Mouse (Mus musculus) limb, embryonic 10.5 days (tissue): Measurements from ENCODE around the gene Stat5b. TPM values are rescaled to one million over a fixed set of nuclear protein-coding genes. Genes with fewer than 3 reads are reported as not detected.
"Not testable (repeated sequence)": the region's sequence is repeated elsewhere in the genome, so short reads cannot be mapped to it uniquely, and the experiment has no call there.

Experiments used
- DNase-seq: peaks from one replicate; pipeline ENCODE4 v3.0.0-alpha.2; 2017; ENCODE audit warnings: low spot score
- H3K27ac ChIP-seq: fragments of 300-500 bp; sonication (generic); 2 replicates; pipeline ENCODE4 v1.5.1; 2016; ENCODE audit warnings: mild to moderate bottlenecking
- H3K27me3 ChIP-seq: fragments of 300-500 bp; sonication (generic); 2 replicates; pipeline ENCODE4 v1.6.1; 2016; ENCODE audit warnings: low read depth, mild to moderate bottlenecking; ENCODE audit not compliant: poor library complexity, severe bottlenecking
- H3K36me3 ChIP-seq: fragments of 300-500 bp; sonication (generic); 2 replicates; pipeline ENCODE4 v1.6.1; 2016; ENCODE audit warnings: mild to moderate bottlenecking, moderate library complexity
- H3K4me1 ChIP-seq: fragments of 300-500 bp; sonication (generic); 2 replicates; pipeline ENCODE4 v1.6.1; 2016
- H3K4me3 ChIP-seq: fragments of 300-500 bp; sonication (generic); 2 replicates; pipeline ENCODE4 v1.5.1; 2016; ENCODE audit warnings: mild to moderate bottlenecking, moderate library complexity
- H3K9me3 ChIP-seq: fragments of 300-500 bp; sonication (generic); replicated peaks from 2 replicates; pipeline ENCODE4 v1.6.1; 2016; ENCODE audit warnings: mild to moderate bottlenecking
- WGBS: fragments of 180-500 bp; shearing (Covaris S2); methylation state at CpG from one replicate; pipeline ENCODE4 v1.1.7; 2016; 5-methylcytosine and 5-hydroxymethylcytosine counted together
- polyA plus RNA-seq: library from polyadenylated mRNA; unstranded; fragments of >200 nt; fragmentation: Nextera tagmentation; extraction: Ambion mirVana; gene quantifications from 2 replicates; pipeline ENCODE4 v1.2.1, GENCODE M21; 2016

The Stat5b gene
- polyA plus RNA-seq, 1 experiment from 2014 or later: 15.6 TPM

DNA sequence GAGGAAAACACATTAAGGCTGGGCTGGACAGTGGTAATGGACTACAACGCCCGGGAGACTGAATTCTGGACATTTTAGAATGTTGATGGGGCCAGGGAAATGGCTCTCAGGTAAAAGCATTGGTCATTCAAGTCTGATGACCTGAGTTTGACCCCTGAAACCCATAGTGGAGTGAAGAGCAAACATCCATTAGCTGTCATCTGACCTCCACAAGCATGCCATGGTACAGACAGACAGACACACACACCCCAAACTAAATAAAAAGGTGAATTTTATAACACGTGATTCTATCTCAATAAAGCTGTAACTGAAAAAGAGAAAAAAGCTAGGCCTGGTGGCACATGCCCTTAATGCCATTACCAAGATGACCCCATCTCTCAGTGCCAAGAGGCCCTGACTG lies 34.2 kb downstream of the Stat5b start:
- H3K4me1 ChIP-seq: peaks cover 51% of the 10 kb centered on the region
- 72% methylated on average over 3 of the region's 3 CpGs for WGBS
- no peak overlapping the region for H3K4me3 ChIP-seq
- H3K27me3 ChIP-seq: no peaks in the 10 kb centered on the region
- H3K27ac ChIP-seq: no peak overlapping the region
- no peaks in the 10 kb centered on the region for H3K9me3 ChIP-seq
- H3K36me3 ChIP-seq: 0 out of 2 replicates have a peak, but pooled peaks cover 4% of the 10 kb centered on the region
- DNase-seq: no peak

DNA sequence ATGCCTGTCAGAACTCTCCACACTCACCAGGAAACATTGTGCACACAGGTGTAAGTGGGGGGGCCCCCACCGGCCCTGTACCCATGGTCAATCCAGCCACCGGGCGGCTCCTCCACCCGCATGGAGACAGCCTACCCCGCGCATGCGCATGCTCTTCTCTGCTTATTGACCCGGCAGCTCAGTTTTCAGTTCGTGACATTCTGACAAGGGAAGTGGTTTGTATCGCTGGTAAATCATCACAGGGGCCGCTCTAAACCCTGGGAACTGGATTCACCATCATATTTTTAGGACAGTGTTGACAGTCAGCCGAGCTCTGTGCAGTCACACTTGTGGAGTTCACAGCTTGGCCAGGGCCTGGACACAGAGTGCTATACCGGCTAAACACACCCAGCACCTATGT lies 36.0 kb downstream of the Stat5b start:
- H3K36me3 ChIP-seq: 0 out of 2 replicates have a peak, but pooled peaks cover 4% of the 10 kb centered on the region
- no peaks in the 10 kb centered on the region for H3K9me3 ChIP-seq
- DNase-seq: peak; percentile 49
- H3K27me3 ChIP-seq: no peaks in the 10 kb centered on the region
- H3K4me3 ChIP-seq: no peak overlapping the region
- H3K27ac ChIP-seq: peak overlapping the region; percentile 46; the same call in 1 of the 2 replicates
- peaks cover 35% of the 10 kb centered on the region for H3K4me1 ChIP-seq
- 76% methylated on average over 13 of the region's 13 CpGs for WGBS

DNA sequence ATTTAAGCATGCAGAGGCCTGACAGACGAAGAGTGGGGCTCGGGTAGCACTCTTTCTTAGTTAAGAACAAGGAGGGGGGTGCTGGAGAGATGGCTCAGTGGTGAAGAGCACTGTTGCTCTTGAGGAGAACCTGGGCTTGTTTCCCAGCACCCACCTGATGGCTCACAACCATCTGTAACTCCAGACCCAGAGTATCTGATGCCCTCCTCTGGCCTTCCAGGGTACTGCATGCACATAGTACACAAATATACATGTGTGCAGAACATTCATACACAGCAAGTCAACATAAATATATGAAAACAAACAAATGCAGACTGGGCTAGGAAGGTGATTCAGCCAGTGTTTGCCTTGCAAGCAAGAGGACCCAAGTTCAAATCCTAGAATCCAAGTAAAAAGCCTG lies 39.4 kb downstream of the Stat5b start:
- peak overlapping the region; percentile 61; the same call in 1 of the 2 replicates for H3K27ac ChIP-seq
- no peaks in the 10 kb centered on the region for H3K9me3 ChIP-seq
- H3K4me3 ChIP-seq: no peak overlapping the region
- WGBS: 95% methylated on average over 2 of the region's 2 CpGs
- H3K4me1 ChIP-seq: peaks cover 16% of the 10 kb centered on the region; the same call in 1 of the 2 replicates
- no peaks in the 10 kb centered on the region for H3K27me3 ChIP-seq
- 0 out of 2 replicates have a peak, but pooled peaks cover 4% of the 10 kb centered on the region for H3K36me3 ChIP-seq
- no peak for DNase-seq

DNA sequence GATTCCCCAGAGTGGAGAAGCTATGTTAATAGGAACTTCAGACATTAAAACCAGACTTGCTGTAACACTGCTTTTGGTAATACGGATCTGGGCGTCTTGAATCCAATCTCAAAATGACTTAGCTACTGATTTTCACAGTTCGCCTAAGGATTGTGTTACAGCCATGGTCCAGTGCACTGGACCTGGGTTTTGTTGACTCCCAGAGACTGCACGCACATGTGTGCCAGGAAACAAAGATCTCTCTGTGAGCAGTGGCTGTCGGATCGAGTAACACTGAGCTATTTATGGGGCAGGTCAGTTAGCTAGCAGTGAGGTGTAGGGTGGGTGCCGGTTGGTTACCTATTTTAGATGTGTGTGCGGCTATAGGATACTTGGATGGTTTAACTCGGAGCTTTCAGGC lies 40.0 kb downstream of the Stat5b start:
- Histone ChIP-seq H3K9me3 (no peaks in the 10 kb centered on the region), H3K4me3 (no peak overlapping the region), H3K36me3 (peaks cover 6% of the 10 kb centered on the region; the same call in 1 of the 2 replicates), H3K27ac (peak overlapping the region; percentile 62; the same call in 1 of the 2 replicates), H3K4me1 (peaks cover 16% of the 10 kb centered on the region), H3K27me3 (no peaks in the 10 kb centered on the region)
- DNase-seq: no peak
- 82% methylated on average over 9 of the region's 9 CpGs for WGBS

DNA sequence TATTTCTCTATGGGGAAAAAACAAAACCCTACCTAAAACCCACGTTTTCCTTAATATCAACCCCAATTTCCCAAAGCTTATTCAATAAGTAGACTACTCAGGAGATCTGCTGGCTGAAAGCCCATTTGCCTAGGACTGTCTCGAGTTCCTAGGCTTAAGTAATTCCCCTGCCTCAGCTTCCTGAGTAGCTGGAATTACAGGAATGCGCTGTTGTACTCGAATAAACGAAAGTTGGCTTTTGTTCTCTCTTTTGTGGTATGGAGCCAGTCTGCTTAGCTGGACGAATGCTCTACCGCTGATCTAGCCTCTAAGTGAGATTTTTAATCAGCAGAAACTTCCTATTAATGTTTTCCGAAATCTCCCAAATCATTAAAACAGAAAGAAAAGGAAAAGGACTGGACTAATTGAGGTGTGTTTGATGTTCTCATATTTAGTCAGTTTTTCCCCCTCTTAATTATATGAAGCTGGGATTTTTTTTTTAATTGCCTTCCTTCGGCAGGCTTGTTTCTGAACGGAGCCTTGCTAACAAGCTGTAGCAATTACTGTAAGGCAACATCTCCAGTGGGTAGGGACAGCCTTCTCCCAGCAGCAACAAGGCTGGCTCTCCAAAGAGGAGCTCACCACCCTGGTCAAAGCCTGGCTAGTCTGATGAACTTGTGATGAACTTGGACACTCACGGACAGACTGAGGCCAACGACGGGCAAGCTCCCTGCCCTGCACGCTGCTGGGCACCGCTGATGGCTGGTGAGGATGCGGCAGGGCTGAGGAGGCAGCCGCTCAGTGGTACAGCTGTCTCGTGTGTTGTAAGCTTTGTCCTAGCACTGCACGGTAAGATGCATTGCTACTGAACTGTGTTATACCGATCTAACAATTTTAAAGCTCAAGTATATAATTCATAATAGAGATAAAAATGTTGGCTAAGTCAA lies 43.9 kb downstream of the Stat5b start:
- no peaks in the 10 kb centered on the region for H3K27me3 ChIP-seq
- H3K4me3 ChIP-seq: no peak overlapping the region
- DNase-seq: no peak
- H3K36me3 ChIP-seq: peaks cover 34% of the 10 kb centered on the region
- H3K9me3 ChIP-seq: no peaks in the 10 kb centered on the region
- WGBS: 83% methylated on average over 20 of the region's 20 CpGs
- H3K27ac ChIP-seq: no peak overlapping the region
- H3K4me1 ChIP-seq: peaks cover 6% of the 10 kb centered on the region

DNA sequence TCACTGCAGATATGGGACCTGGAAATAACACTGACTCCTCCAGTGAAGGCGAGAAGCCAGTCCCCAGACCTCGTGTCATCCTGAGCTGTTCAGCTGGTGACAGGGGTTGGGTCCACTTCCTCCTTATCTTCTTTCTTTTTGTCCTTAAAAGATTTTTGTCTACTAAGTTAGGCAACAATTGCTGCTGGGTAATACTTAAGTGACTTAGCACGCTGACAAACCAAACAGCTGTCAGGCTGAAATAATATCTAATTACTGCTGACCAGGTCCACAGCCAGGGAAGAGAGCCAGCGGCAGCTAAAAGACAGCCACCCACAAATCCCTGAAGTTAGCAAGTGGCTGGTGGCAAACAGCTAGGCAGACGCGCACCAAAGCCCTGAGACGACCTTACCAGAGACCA lies 45.0 kb downstream of the Stat5b start:
- no peak for DNase-seq
- Histone ChIP-seq H3K9me3 (no peaks in the 10 kb centered on the region), H3K4me3 (no peak overlapping the region), H3K36me3 (peaks cover 44% of the 10 kb centered on the region), H3K27ac (no peak overlapping the region), H3K4me1 (peaks cover 6% of the 10 kb centered on the region), H3K27me3 (no peaks in the 10 kb centered on the region)
- WGBS: 78% methylated on average over 7 of the region's 7 CpGs

DNA sequence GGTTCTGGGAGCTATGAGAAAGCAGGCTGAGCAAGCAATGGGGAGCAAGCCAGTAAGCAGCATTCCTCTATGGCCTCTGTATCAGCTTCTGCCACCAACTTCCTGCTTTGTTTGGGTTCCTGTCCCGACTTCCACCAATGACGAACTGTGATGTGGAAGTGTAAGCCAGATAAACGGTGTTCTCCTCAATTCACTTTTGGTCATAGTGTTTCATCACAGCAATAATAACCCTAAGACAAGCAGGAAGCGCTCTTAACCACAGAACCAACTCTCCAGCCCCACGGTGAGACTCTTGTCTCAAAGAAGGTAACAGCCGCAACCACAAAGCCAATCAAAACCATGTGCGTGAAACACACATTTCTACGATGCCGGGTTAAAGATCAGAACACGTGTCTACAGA lies 46.1 kb downstream of the Stat5b start:
- Histone ChIP-seq H3K27me3 (no peaks in the 10 kb centered on the region), H3K9me3 (no peaks in the 10 kb centered on the region), H3K27ac (no peak overlapping the region), H3K4me3 (no peak overlapping the region), H3K36me3 (peaks cover 46% of the 10 kb centered on the region), H3K4me1 (peaks cover 13% of the 10 kb centered on the region)
- WGBS: 95% methylated on average over 10 of the region's 10 CpGs
- no peak for DNase-seq

DNA sequence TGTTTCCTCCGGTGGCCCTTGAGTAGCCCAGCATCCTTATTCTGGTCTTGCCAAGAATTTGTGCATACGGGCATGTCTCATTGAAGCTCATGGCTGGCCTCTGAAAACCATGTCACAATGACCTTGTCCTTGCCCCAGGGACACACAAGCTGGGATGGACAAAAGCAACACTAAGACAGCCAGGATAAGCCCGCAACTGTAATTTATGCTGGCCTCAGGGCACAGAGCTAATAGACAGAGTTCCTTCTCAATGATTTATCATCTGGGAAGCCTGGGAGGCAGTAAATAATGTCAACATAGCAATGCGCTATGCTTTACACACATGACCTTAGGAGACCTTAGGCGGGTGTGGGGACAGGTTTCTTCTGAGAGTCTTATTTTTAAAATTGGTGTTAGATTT lies 51.1 kb downstream of the Stat5b start:
- no peak overlapping the region for H3K4me3 ChIP-seq
- peaks cover 55% of the 10 kb centered on the region for H3K36me3 ChIP-seq
- WGBS: 63% methylated on average over 5 of the region's 5 CpGs
- peaks cover 8% of the 10 kb centered on the region for H3K4me1 ChIP-seq
- no peak for DNase-seq
- no peaks in the 10 kb centered on the region for H3K27me3 ChIP-seq
- no peak overlapping the region for H3K27ac ChIP-seq
- H3K9me3 ChIP-seq: no peaks in the 10 kb centered on the region

DNA sequence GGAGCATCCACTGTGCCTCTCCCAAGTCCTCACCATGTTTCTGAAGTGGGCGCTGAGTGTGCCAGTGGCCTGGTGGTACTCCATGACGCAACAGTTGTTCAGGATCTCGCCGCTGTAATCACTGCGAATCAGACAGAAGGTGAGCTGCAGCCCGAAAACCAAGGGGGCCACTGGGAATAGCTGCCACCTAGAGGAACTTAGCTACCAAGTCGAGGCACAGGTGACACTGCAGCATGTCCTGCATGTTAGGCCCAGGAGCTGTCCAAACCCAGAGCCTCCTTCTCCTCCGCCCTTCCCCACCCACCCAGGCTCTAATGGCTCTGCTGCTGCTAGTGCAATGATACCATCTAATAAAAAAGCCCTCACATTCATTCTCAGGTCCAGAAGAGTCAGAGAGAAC lies 53.9 kb downstream of the Stat5b start:
- Histone ChIP-seq H3K27ac (no peak overlapping the region), H3K27me3 (no peaks in the 10 kb centered on the region), H3K9me3 (no peaks in the 10 kb centered on the region), H3K4me3 (no peak overlapping the region), H3K4me1 (peaks cover 8% of the 10 kb centered on the region), H3K36me3 (peaks cover 30% of the 10 kb centered on the region)
- DNase-seq: no peak
- 63% methylated on average over 8 of the region's 8 CpGs for WGBS

DNA sequence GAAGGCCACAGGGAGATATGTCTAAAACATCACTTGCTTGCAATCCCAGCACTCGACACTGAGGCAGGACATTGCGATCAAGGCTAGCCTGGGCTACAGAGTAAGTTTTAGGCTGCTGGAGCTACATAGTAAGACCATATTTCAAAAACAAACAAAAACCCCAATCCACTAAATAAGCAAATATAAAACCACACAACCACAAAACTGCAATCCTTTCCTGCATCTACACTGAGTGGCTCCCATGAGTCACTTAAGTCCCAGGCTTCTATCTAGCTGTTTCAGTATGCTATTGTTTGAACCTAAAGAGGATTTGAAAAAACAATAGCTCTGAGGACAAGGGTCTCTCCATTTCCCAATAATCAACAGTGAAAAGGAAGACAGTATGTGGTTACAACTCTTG lies 55.1 kb downstream of the Stat5b start:
- no peak overlapping the region for H3K27ac ChIP-seq
- 93% methylated on average over 2 of the region's 2 CpGs for WGBS
- H3K9me3 ChIP-seq: no peaks in the 10 kb centered on the region
- H3K4me1 ChIP-seq: peaks cover 8% of the 10 kb centered on the region
- no peaks in the 10 kb centered on the region for H3K27me3 ChIP-seq
- H3K4me3 ChIP-seq: no peak overlapping the region
- H3K36me3 ChIP-seq: peaks cover 24% of the 10 kb centered on the region
- DNase-seq: no peak

DNA sequence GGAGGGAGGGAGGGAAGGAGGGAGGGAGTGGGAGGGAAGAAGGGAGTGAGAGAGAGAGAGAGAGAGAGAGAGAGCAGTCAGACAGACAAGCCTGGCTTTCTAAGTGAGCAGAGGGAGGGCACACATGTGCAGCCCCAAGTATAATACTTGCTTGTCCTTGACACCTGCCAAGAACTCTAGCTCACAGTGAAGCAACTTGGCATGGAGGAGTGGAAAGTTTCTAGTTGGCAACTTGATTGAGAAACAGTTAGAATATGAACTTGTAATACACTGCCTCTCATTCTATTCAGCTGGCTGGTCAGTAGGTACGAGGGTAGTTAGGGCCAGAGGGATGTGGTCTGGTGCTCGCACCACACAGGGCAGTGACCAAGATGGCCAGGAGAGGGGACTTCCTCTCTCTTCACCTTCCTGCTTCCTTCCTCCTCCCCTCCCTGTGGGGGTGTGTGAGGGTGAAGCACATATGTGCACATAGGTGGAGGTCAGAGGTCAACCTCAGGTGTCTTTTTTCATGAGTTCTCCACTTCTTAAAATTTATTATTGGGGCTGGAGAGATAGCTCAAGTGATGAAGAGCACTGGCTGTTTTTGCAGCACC lies 59.0 kb downstream of the Stat5b start:
- 84% methylated on average over 2 of the region's 2 CpGs for WGBS
- Histone ChIP-seq H3K9me3 (no peaks in the 10 kb centered on the region), H3K4me3 (no peak overlapping the region), H3K36me3 (peaks cover 19% of the 10 kb centered on the region), H3K27ac (no peak overlapping the region), H3K27me3 (no peaks in the 10 kb centered on the region), H3K4me1 (peaks cover 24% of the 10 kb centered on the region)
- no peak for DNase-seq

DNA sequence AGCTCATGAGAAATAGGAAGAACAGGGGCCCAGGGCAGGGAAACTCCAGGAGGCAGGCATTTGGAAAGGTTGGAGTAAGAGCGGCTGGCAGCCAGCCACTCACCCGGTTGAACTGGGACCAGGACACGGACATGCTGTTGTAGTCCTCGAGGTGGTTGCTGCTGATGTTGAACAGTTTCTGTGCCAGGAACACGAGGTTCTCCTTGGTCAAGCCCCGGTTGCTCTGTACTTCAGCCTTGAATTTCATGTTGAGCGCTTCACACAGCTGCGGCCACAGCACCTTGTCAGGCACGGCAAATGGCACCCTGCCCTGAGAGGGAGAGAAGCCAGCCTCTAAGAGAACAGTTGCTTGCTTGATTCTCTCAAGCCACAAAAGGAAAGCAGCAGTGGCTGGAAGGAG lies 59.9 kb downstream of the Stat5b start:
- H3K4me3 ChIP-seq, DNase-seq, H3K9me3 ChIP-seq, H3K27me3 ChIP-seq, H3K27ac ChIP-seq: not testable (repeated sequence)
- Histone ChIP-seq H3K36me3 (peaks cover 15% of the 10 kb centered on the region; the same call in 1 of the 2 replicates), H3K4me1 (peaks cover 28% of the 10 kb centered on the region)
- WGBS: 87% methylated on average over 9 of the region's 9 CpGs

DNA sequence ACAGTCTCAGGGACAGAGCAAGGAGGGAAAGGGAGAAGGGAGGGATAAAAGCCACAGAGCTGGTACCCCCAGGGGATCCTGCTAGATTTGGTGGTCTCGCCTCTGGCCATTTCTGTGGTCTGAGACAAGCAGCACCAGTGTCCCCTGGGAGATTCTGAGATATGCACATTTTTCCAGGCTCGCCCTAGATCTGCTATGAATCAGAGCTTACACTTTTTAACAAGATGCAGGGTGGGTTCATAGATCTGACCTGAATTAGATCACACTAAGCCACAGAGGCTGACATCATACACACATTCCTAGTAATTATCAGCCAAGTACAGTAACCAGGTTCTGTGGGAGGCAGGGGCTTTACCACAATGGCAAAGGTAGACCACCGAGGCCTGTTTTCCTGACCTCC lies 60.8 kb downstream of the Stat5b start:
- Histone ChIP-seq H3K9me3 (no peaks in the 10 kb centered on the region), H3K27me3 (no peaks in the 10 kb centered on the region), H3K4me3 (no peak overlapping the region), H3K36me3 (peaks cover 15% of the 10 kb centered on the region; the same call in 1 of the 2 replicates), H3K27ac (no peak overlapping the region), H3K4me1 (peaks cover 28% of the 10 kb centered on the region)
- DNase-seq: no peak
- WGBS: 86% methylated on average over 3 of the region's 3 CpGs
